Mouse (Mus musculus) adrenal gland, adult 18-20 months (tissue): ENCODE results near the gene Ahnak2. TPM values are rescaled to one million over a fixed set of nuclear protein-coding genes. Genes with fewer than 3 reads are reported as not detected.
A peak's percentile ranks its signal among the peaks of the same experiment; 100 is the strongest.
"Not testable (repeated sequence)": the region's sequence is repeated elsewhere in the genome, so short reads cannot be mapped to it uniquely, and the experiment has no call there.

ENCODE experiments used
- DNase-seq, 2 experiments: peaks; one replicate each; pipeline ENCODE4 v3.0.0; 2021 to 2022; ENCODE audit warnings: low spot score in 2 of 2
- total RNA-seq, 2 experiments: library from RNA; stranded (reverse); gene quantifications; 1 replicate in 1 of 2; 2 replicates in 1 of 2; pipeline ENCODE4 v1.2.3; 2021

The Ahnak2 gene
- total RNA-seq, 2 experiments from 2014 or later = 4.2 to 9.4 TPM

GRCm38 (mm10) chr12:112821974-112822373 lies 19.5 kb upstream of the Ahnak2 start:
- no peak for DNase-seq

- peak in 1 of 2 experiments; percentile 26 for DNase-seq
Observed at GRCm38 (mm10) chr12:112821216-112821615, 18.8 kb upstream of the Ahnak2 start.

GRCm38 (mm10) chr12:112820401-112820999 lies 18.0 kb upstream of the Ahnak2 start:
- DNase-seq = no peak

- no peak for DNase-seq
Observed at GRCm38 (mm10) chr12:112819057-112819662, 16.7 kb upstream of the Ahnak2 start.

- DNase-seq = not testable (repeated sequence)
Observed at GRCm38 (mm10) chr12:112816866-112817265, 14.4 kb upstream of the Ahnak2 start.

- no peak for DNase-seq
Observed at GRCm38 (mm10) chr12:112816294-112816693, 13.8 kb upstream of the Ahnak2 start.

- no peak for DNase-seq
Observed at GRCm38 (mm10) chr12:112814682-112815470, 12.4 kb upstream of the Ahnak2 start.

GRCm38 (mm10) chr12:112813370-112813769 lies 10.9 kb upstream of the Ahnak2 start:
- no peak for DNase-seq

- no peak for DNase-seq
Observed at GRCm38 (mm10) chr12:112810092-112810885, 7.8 kb upstream of the Ahnak2 start.

GRCm38 (mm10) chr12:112809641-112810040 lies 7.2 kb upstream of the Ahnak2 start:
- DNase-seq = no peak

GRCm38 (mm10) chr12:112808587-112809364 lies 6.3 kb upstream of the Ahnak2 start, which contains the start of gene Clba1:
TSS of gene Clba1 (plus strand) at chr12:112808937.
- DNase-seq = peak; percentile 85 to 87

GRCm38 (mm10) chr12:112808212-112808586 lies 5.7 kb upstream of the Ahnak2 start:
- DNase-seq = no peak

GRCm38 (mm10) chr12:112807796-112808195 lies 5.3 kb upstream of the Ahnak2 start:
- no peak for DNase-seq

GRCm38 (mm10) chr12:112806044-112806443 lies 3.6 kb upstream of the Ahnak2 start:
- DNase-seq = no peak

- DNase-seq = no peak
Observed at GRCm38 (mm10) chr12:112804046-112804445, 1.6 kb upstream of the Ahnak2 start.

GRCm38 (mm10) chr12:112802917-112803316 lies 460 bp upstream of the Ahnak2 start:
- no peak for DNase-seq

- DNase-seq = peak; percentile 70 to 75
Observed at GRCm38 (mm10) chr12:112800476-112800875, 2.0 kb downstream of the Ahnak2 start.

- no peak for DNase-seq
Observed at GRCm38 (mm10) chr12:112799237-112799970, 3.1 kb downstream of the Ahnak2 start.

- no peak for DNase-seq
Observed at GRCm38 (mm10) chr12:112798716-112799115, 3.7 kb downstream of the Ahnak2 start.

- DNase-seq = no peak
Observed at GRCm38 (mm10) chr12:112798332-112798681, 4.2 kb downstream of the Ahnak2 start.
